Mouse (Mus musculus): ENCODE data around the gene Zfp575.

Gene Zfp575

DNA sequence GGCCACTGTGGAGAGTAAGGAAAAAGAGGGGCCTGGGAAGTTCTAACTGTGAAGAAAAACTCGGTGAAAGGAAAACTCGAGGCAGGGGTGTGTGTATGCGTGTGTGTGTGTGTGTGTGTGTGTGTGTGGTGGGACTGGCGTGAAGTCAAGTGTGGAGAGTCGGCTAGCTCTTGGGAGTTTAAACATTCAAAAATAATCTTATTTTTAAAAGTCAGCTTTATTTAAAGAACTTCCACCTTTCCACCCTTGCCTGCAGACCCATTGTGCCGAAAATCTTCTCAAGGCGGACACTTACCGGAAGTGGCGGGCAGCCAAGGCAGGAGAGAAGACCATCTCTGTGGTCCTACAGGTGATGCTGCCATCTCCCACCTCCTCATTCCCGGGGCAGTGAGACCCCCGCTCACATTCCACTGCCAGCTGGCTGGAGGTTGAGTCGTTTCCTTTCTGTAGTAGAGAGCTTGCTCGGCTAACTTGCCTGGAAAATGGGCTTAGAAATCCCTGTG lies 39.9 kb downstream of the Zfp575 start:
- no peak for TF ChIP-seq GATA4 (IDR thresholded peaks at IDR 0.05; ENCODE audit: insufficient replicate concordance, low read length)

DNA sequence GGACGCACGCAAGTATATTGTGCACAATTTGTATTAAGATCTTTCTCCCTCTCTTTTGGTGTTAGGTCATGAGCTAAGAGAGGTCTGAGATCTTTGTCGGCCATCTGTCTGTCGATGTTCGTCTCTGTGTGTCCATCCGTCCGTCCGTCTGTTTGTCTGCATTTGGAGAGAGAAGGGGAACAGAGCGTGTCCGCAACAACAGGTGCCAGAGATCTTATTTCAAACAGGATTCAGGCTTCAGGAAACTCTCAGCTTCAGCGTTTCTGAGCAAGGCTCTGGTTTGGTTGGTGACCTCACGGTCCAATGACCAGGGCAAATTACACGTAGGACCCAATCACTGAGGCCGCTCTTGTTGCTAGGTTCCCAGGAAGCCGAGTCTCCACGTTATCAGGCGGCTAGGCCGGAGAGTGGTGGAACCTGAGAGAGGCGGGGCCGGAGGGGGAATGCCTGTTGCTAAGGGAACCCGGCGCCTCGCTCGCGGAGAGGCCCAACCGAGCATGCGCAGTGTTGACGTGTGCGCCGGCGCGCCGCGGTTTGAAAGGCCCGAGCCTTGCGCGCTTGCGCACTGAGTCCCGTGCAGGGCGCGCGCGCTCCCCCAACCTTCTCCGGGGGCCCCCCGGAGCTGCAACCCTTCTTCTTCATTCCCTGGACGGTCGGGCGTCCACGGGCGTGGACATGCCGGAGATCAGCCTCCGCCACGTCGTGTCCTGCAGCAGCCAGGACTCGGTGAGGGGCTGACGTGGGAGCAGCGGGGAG lies 40.6 kb downstream of the Zfp575 start:
- peak; percentile 91; the same call in 1 of the 2 replicates for TF ChIP-seq GATA4 (IDR thresholded peaks at IDR 0.05; ENCODE audit: insufficient replicate concordance, low read length)

DNA sequence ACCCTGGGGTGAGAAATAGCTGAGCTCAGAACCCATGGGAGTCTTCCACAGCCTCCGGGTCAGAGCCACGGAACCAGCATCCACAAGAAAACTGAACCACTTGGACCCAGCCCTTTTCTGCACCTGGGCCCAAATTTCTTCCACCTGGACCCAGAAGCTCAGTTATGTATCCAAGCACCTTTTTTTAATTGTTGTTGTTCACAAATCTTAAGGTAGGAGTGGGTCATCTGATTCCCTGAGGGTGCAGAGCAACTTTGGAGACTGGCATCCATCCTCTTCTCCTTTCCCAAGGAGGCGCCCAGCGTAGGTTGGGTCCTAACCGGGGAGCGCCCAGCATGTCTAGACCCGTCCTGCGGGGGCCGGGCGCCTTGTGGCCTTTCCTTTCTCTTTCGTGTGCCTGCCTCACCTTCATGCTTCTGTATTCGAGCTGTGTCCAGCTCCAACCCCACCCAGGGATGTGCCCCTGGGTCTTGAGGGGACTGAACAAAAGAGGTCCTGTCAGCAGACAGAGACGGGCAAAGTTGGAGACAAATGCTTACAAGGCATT lies 41.3 kb downstream of the Zfp575 start, which contains the start of the genes Pinlyp and Xrcc1:
TSS of gene Pinlyp (minus strand) at position 51 of the 547 bp plus-strand sequence.
TSS of gene Xrcc1 (plus strand) at position 222 of the 547 bp plus-strand sequence.
- TF ChIP-seq GATA4 (IDR thresholded peaks at IDR 0.05; ENCODE audit: insufficient replicate concordance, low read length) = no peak

DNA sequence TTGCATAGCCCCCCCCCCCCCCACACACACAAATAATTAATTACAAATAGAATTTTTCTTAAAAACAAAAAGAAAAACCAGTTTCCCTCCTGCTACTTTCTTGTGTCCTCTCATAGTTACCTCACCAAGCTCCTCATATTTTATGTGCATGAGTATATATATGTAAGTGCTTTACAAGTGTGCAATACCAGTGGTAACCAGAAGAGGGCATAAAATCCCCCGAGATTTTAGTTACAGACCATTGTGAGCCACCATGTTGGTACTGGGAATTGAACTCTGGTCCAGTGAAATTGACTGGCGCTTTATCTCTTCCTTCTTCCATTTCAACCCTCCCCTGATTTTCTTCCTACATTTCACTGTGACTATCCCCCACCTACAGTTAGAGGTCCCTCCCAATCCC lies 42.9 kb downstream of the Zfp575 start:
- TF ChIP-seq GATA4 (IDR thresholded peaks at IDR 0.05; ENCODE audit: insufficient replicate concordance, low read length) = no peak

DNA sequence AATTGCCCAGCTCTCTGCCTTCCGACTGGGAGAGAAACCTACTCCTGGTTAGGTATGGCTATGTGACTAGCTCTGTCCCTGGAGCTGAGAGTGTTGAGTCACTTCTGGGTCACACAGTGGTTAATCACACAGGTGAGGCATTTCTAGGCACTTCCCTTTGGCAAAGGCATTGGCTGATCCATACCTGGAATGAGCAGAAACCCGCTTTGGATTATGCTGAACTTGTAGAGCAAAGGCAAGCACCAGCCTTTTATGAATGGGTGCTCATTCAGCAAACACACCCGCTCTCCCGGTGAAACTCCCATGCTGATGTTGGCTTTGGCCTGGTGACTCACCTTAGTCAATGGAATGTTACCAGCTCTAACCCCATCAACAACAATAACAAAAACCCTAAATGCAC lies 47.8 kb downstream of the Zfp575 start:
- TF ChIP-seq GATA4 (IDR thresholded peaks at IDR 0.05; ENCODE audit: insufficient replicate concordance, low read length) = no peak

DNA sequence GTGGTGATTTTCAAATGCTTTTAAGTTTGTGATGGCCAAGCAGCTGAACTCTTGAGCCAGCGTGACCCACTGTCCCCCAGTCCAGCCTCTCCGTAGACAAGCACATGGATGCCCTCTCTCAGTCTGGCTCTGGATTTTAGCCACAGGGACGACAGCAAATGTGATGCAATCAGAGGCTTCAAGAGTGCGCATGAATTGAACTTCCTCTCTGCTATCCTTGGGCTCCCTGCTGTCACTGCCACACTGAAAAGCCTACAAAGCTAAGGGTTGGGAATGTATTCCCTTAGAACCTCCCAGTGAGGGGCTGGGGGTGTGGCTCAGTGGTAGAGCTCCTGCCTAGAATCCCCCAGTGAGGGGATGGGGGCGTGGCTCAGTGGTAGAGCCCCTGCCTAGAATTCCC lies 48.7 kb downstream of the Zfp575 start:
- no peak for TF ChIP-seq GATA4 (IDR thresholded peaks at IDR 0.05; ENCODE audit: insufficient replicate concordance, low read length)

DNA sequence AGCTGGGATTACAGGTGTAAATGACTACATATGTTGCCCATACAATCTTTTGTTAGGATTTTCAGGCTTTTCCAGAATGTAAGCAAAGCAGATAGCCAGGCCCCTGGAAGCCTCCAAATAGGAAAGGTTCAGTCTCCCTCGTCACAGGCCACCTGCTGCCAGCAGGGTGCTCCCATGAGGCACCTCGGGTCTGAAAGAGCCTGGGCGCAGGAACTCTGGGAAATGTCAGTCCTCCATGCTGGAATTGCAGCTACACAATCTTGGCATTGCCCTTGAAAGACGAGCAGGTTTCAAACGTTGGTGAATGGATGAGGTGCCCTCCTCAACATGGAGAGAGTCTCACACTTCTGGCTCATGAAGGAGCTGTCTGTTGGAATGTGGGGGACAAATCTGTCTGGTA lies 49.3 kb downstream of the Zfp575 start:
- TF ChIP-seq GATA4 (IDR thresholded peaks at IDR 0.05; ENCODE audit: insufficient replicate concordance, low read length) = no peak

DNA sequence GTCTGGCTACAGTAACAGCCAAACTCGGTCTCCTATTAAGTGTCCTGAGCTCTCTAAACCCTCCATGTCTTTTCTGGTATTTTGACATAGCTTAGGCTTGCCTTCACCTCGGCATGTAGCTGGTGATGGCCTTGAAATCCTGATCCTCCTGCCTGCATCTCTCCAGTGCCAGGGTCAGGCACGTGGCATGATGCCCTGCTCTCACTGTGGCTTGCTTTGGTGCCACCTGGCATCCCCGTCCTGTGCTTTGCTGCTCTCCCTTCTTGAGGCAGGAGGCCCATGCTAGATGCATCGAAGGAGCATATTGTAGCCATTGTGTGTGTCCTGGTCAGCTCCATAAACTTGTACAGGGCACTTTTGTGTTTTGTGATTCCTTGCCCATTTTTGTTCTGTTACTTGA lies 49.9 kb downstream of the Zfp575 start:
- TF ChIP-seq GATA4 (IDR thresholded peaks at IDR 0.05; ENCODE audit: insufficient replicate concordance, low read length) = no peak

DNA sequence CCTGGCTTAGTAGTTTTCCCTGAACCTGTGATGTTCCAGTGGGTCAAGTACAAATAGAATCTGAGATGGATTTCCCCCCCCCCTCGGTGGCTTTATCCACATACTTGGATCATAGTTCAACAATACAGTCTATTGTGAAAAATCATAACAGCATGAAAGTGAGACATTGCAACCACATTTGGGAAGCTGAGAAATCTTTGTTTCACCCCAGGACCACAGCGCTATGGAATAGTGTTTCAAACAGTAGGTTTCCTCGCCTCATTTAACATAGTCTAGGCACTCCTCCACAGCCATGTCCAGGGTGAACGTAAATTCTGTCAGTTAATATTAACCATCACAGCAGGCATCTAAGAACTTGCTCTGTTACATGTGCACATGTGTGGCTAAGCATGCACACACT lies 50.4 kb downstream of the Zfp575 start:
- TF ChIP-seq GATA4 (IDR thresholded peaks at IDR 0.05; ENCODE audit: insufficient replicate concordance, low read length) = no peak

DNA sequence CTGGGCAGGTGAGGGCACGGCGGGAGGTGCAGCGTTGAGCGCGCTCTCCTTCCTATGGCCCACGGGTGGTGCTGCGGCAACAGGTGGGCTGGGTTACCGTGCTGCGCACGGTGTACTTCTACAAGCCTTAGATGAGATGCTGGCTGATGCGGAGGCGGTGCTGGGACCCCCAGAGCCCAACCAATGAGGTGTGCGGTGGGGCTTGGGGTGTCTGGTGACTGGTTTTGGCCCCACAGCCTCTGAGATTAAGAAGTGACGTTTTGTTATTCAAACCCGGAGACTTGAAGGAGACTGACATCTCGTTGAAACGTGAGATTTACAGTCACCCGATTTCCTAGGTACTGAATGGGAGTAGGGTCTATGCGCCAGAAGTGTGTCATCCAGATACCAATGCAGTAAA lies 53.1 kb downstream of the Zfp575 start:
- no peak for TF ChIP-seq GATA4 (IDR thresholded peaks at IDR 0.05; ENCODE audit: insufficient replicate concordance, low read length)
